Comparison of ENCODE assay signal across 8 mouse cellular contexts in the genomic region with DNA sequence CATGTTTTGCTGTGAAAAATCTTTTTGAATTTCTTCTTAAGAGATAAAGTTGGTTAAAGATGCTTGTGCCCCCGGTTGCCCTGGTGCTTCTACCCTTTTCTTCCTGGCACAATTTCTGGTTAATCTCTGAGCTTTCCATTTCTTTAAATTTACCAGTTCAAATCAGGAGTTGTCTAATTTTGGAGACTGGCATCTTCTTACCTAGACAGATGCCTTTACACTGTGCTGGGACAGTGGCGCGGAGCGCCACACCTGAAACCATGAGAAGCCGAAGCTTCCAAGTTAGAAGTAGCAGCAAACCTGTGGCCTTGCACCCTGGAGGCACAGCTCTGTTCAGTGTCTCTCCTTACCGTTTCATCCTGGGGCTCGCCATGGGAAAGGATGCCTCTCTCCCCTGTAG. TPM values are rescaled to one million over a fixed set of nuclear protein-coding genes. Genes with fewer than 3 reads are reported as not detected.
DNase-seq lines count a peak whose midpoint lies in the region; ATAC-seq and TF ChIP-seq lines count a peak whose summit lies in the region.
"Had no signal": no experiment of that assay in that cellular context is flagged by ENCODE, and none has a peak within 500 bp of the region (broad histone marks: within the 10 kb centered on the region; RNA-seq: fewer than 3 reads in every experiment).

No protein-coding gene starts in this region.

- peaks cover 2% of the 10 kb centered on the region; the same call in 1 of the 2 replicates for H3K36me3 ChIP-seq in lung, embryonic 16.5 days (ENCODE audit: control insufficient read depth, insufficient read depth, low read length)
- no peaks in the 10 kb centered on the region for H3K36me3 ChIP-seq in forebrain, postnatal 0 days (ENCODE audit: insufficient read depth)
- H3K36me3 ChIP-seq in liver, embryonic 13.5 days, result no peaks in the 10 kb centered on the region

- WGBS in lung, embryonic 16.5 days, result 38% methylated on average over 7 of the region's 7 CpGs
- 47% methylated on average over 7 of the region's 7 CpGs for WGBS in forebrain, postnatal 0 days
- 39% methylated on average over 7 of the region's 7 CpGs for WGBS in liver, embryonic 13.5 days (ENCODE audit: insufficient replicate concordance)

- H3K27me3 ChIP-seq in lung, embryonic 16.5 days (ENCODE audit: control insufficient read depth, insufficient read depth, low read depth, low read length), result no peaks in the 10 kb centered on the region
- peaks cover 4% of the 10 kb centered on the region; the same call in 1 of the 2 replicates for H3K27me3 ChIP-seq in forebrain, postnatal 0 days (ENCODE audit: insufficient read depth, low read length)
- H3K27me3 ChIP-seq in liver, embryonic 13.5 days, result peaks cover 31% of the 10 kb centered on the region

- no peak overlapping the region for H3K27ac ChIP-seq in lung, embryonic 16.5 days (ENCODE audit: low read length)
- H3K27ac ChIP-seq in forebrain, postnatal 0 days (ENCODE audit: low read depth, low read length), result no peak overlapping the region
- H3K27ac ChIP-seq in liver, embryonic 13.5 days, result no peak overlapping the region

- intact Hi-C loops in left cerebral cortex, postnatal 14 days (cut with DNase I), result loop anchor here (5.0 kb wide), 1 partner anchor 136 kb away; no protein-coding TSS in a partner anchor

- no peak for ATAC-seq in lung, embryonic 16.5 days (ENCODE audit: low read depth)
- no peak for ATAC-seq in forebrain, postnatal 0 days
- no peak for ATAC-seq in liver, embryonic 13.5 days (ENCODE audit: low read depth)
- ATAC-seq in megakaryocyte, adult 5-6 weeks (ENCODE audit: poor library complexity, severe bottlenecking), result no peak

- peak overlapping the region; percentile 61 for H3K4me2 ChIP-seq in lung, embryonic 16.5 days (ENCODE audit: low read depth, low read length)
- peak overlapping the region; percentile 39 for H3K4me2 ChIP-seq in forebrain, postnatal 0 days (ENCODE audit: low read depth)
- H3K4me2 ChIP-seq in liver, embryonic 13.5 days, result peak overlapping the region; percentile 20

- H3K9ac ChIP-seq in lung, embryonic 16.5 days (ENCODE audit: low read length), result peak overlapping the region; percentile 54
- no peak overlapping the region for H3K9ac ChIP-seq in forebrain, postnatal 0 days
- no peak overlapping the region for H3K9ac ChIP-seq in liver, embryonic 13.5 days

- H3K4me3 ChIP-seq in lung, embryonic 16.5 days (ENCODE audit: low read length), result peak overlapping the region; percentile 48
- peak overlapping the region; percentile 25 for H3K4me3 ChIP-seq in forebrain, postnatal 0 days (ENCODE audit: low read depth, low read length)
- 0 out of 2 replicates have a peak overlapping the region, but pooled peaks have one; percentile 9 for H3K4me3 ChIP-seq in liver, embryonic 13.5 days (replicated peaks)

- peaks cover 28% of the 10 kb centered on the region for H3K4me1 ChIP-seq in lung, embryonic 16.5 days (replicated peaks; ENCODE audit: control insufficient read depth, insufficient read depth, low read length)
- no peaks in the 10 kb centered on the region; the same call in 1 of the 2 replicates for H3K4me1 ChIP-seq in forebrain, postnatal 0 days (ENCODE audit: insufficient read depth)
- H3K4me1 ChIP-seq in liver, embryonic 13.5 days (replicated peaks), result no peaks in the 10 kb centered on the region

- no peaks in the 10 kb centered on the region for H3K9me3 ChIP-seq in lung, embryonic 16.5 days (ENCODE audit: control insufficient read depth, low read length)
- H3K9me3 ChIP-seq in forebrain, postnatal 0 days (ENCODE audit: low read length), result no peaks in the 10 kb centered on the region
- H3K9me3 ChIP-seq in liver, embryonic 13.5 days (replicated peaks), result no peaks in the 10 kb centered on the region

- no peak for TF ChIP-seq CTCF in forebrain, postnatal 0 days (IDR thresholded peaks at IDR 0.05; ENCODE audit: low read depth)

- DNase-seq in lung, postnatal 14 days, result no peak
- no peak for DNase-seq in forebrain, postnatal 0 days
- no peak for DNase-seq in liver, embryonic 13.5 days
- DNase-seq in left cerebral cortex, postnatal 14 days (ENCODE audit: low spot score in 2 of 2), result no peak
- DNase-seq in cerebellum, postnatal 36 days, result no peak
- DNase-seq: thymus, postnatal 14 days had no signal

RNA-seq across cellular contexts. Expression of a gene that starts 0.9 kb away (rescaled TPM):
- 20.7 and 22.7 TPM in 2 replicates for polyA plus RNA-seq in lung, embryonic 16.5 days (2015; fragmentation: Nextera tagmentation; extraction: Ambion mirVana)
- 7.7 and 13.5 TPM in 2 replicates for total RNA-seq in forebrain, postnatal 0 days (2014; rRNA removed)
- 8.8 and 11.3 TPM in 2 replicates for polyA plus RNA-seq in forebrain, postnatal 0 days (2015; fragmentation: Nextera tagmentation; extraction: Ambion mirVana)
- polyA plus RNA-seq in liver, embryonic 13.5 days (2015; fragmentation: Nextera tagmentation; extraction: Ambion mirVana), result 0.33 and 0.61 TPM in 2 replicates
- total RNA-seq in megakaryocyte, adult 5-6 weeks (2015), result 0.36 TPM in 1 of 2 replicates, not detected in the other
- not detected in 2 replicates for total RNA-seq in megakaryocyte, adult 5-6 weeks (2017)
- 10 to 100 TPM; 21.6 to 22.5 TPM for total RNA-seq in left cerebral cortex, postnatal 14 days (2021)

RNA-seq across cellular contexts. Expression of a gene that starts 28.4 kb away (rescaled TPM):
- polyA plus RNA-seq in lung, embryonic 16.5 days (2015; fragmentation: Nextera tagmentation; extraction: Ambion mirVana), result 9.5 and 10.9 TPM in 2 replicates
- 0.52 and 0.62 TPM in 2 replicates for total RNA-seq in forebrain, postnatal 0 days (2014; rRNA removed)
- polyA plus RNA-seq in forebrain, postnatal 0 days (2015; fragmentation: Nextera tagmentation; extraction: Ambion mirVana), result 0.60 and 0.99 TPM in 2 replicates
- polyA plus RNA-seq in liver, embryonic 13.5 days (2015; fragmentation: Nextera tagmentation; extraction: Ambion mirVana), result 10.9 and 12.4 TPM in 2 replicates
- 7.2 and 9.7 TPM in 2 replicates for total RNA-seq in megakaryocyte, adult 5-6 weeks (2015)
- total RNA-seq in megakaryocyte, adult 5-6 weeks (2017), result 15.3 and 17.7 TPM in 2 replicates
- under 1 TPM; 0.42 to 0.79 TPM for total RNA-seq in left cerebral cortex, postnatal 14 days (2021)
